Mouse (Mus musculus) thymus, adult 2 months (tissue): ENCODE data around the gene C530008M17Rik.

Experiments used
- CTCF ChIP-seq: fragments of 200-500 bp; IDR thresholded peaks from 2 replicates; pipeline ENCODE4 v1.5.1; 2012; ENCODE audit warnings: mild to moderate bottlenecking, control low read depth, low read length, moderate library complexity, borderline replicate concordance; ENCODE audit not compliant: control insufficient read depth, poor library complexity, insufficient read depth; ENCODE audit errors: extremely low read depth
- POLR2A ChIP-seq: fragments of 200-500 bp; IDR thresholded peaks from 2 replicates; pipeline ENCODE4 v1.6.1; 2012; ENCODE audit warnings: mild to moderate bottlenecking, low read length, control low read depth, moderate library complexity; ENCODE audit not compliant: control insufficient read depth, poor library complexity, insufficient read depth; ENCODE audit errors: extremely low read depth

- TF ChIP-seq POLR2A (no peak), CTCF (no peak)
These were observed 68.6 kb downstream of the C530008M17Rik start for GRCm38 (mm10) chr5:76724878-76725277.
